Mouse (Mus musculus): ENCODE measurements around the gene Gm28374.

- TF ChIP-seq CTCF (IDR thresholded peaks at IDR 0.05; ENCODE audit: low read depth) (no peak), EP300 (IDR thresholded peaks at IDR 0.05; ENCODE audit: low read depth) (no peak)
Observed at GRCm38 (mm10) chr19:6058966-6059365, 23.1 kb downstream of the Gm28374 start.

All from liver, embryonic 14.5 days (tissue).